Mouse (Mus musculus): Measurements from ENCODE around the gene Zfp790. TPM values are rescaled to one million over a fixed set of nuclear protein-coding genes. Genes with fewer than 3 reads are reported as not detected.
A peak's percentile ranks its signal among the peaks of the same experiment; 100 is the strongest.
"Not testable (repeated sequence)": the region's sequence is repeated elsewhere in the genome, so short reads cannot be mapped to it uniquely, and the experiment has no call there.

Gene Zfp790
- total RNA-seq, 4 experiments from 2014 or later: 20.5 to 23.8 (median 21.1) TPM

- no peak for DNase-seq (ENCODE audit: low spot score in 2 of 2)
Measured at GRCm38 (mm10) chr7:29842105-29842504, 26.2 kb downstream of the Zfp790 start.

GRCm38 (mm10) chr7:29844616-29845015 is 28.7 kb downstream of the Zfp790 start:
- no peak for DNase-seq (ENCODE audit: low spot score in 2 of 2)

- DNase-seq (ENCODE audit: low spot score in 2 of 2): no peak
Measured at GRCm38 (mm10) chr7:29852831-29853218, 36.9 kb downstream of the Zfp790 start.

- peak; percentile 74 to 86 for DNase-seq (ENCODE audit: low spot score in 2 of 2)
Measured at GRCm38 (mm10) chr7:29853219-29853842, 37.4 kb downstream of the Zfp790 start, which contains the start of gene Zfp940. Gene Zfp940 (minus strand): TSS chr7:29853669.

GRCm38 (mm10) chr7:29859532-29860517 is 43.9 kb downstream of the Zfp790 start, which contains the start of gene Zfp420:
Gene Zfp420 (plus strand): TSS chr7:29859979.
- peak; percentile 72 to 89 for DNase-seq (ENCODE audit: low spot score in 2 of 2)

GRCm38 (mm10) chr7:29861660-29862059 is 45.7 kb downstream of the Zfp790 start:
- no peak for DNase-seq (ENCODE audit: low spot score in 2 of 2)

GRCm38 (mm10) chr7:29874256-29874655 is 58.3 kb downstream of the Zfp790 start:
- DNase-seq (ENCODE audit: low spot score in 2 of 2): no peak

- not testable (repeated sequence) for DNase-seq (ENCODE audit: low spot score in 2 of 2)
Measured at GRCm38 (mm10) chr7:29877561-29877960, 61.6 kb downstream of the Zfp790 start.

- no peak for DNase-seq (ENCODE audit: low spot score in 2 of 2)
Measured at GRCm38 (mm10) chr7:29880056-29880455, 64.1 kb downstream of the Zfp790 start.

Small RNA genes lying within 50 kb of the gene (microRNA-seq; reads per million reads assigned to microRNA genes)
- gene Mir1964: 1.8 to 1.9 reads per million in 2 experiments

Other genes starting within 250 kb of the Zfp790 start
- under 1 TPM in 1 of 4 experiments, not detected in 3; 0.16 TPM for gene Catsperg2, start 89.1 kb upstream of the Zfp790 start, total RNA-seq (2022)
- 10 to 100 TPM; 16.7 to 18.4 (median 17.4) TPM for gene Zfp84, start 47.6 kb upstream of the Zfp790 start, total RNA-seq (2022)
- 10 to 100 TPM; 10.2 to 11.5 (median 11.0) TPM for gene Zfp30, start 32.1 kb upstream of the Zfp790 start, total RNA-seq (2022)
- gene Zfp940, start 37.6 kb downstream of the Zfp790 start, total RNA-seq (2022): 10 to 100 TPM; 14.3 to 21.6 (median 18.6) TPM
- gene Zfp420, start 43.9 kb downstream of the Zfp790 start, total RNA-seq (2022): 10 to 100 TPM; 13.7 to 16.2 (median 14.9) TPM
- 10 to 100 TPM; 17.5 to 22.5 (median 18.0) TPM for gene Zfp27, start 90.5 kb downstream of the Zfp790 start, total RNA-seq (2022)
- gene Zfp383, start 92.1 kb downstream of the Zfp790 start, total RNA-seq (2022): 1 to 10 TPM; 8.0 to 9.5 (median 8.8) TPM
- 10 to 100 TPM; 16.6 to 17.9 (median 17.6) TPM for gene Zfp74, start 138.0 kb downstream of the Zfp790 start, total RNA-seq (2022)
- gene Zfp568, start 167.8 kb downstream of the Zfp790 start, total RNA-seq (2022): 1 to 10 TPM; 4.0 to 6.8 (median 4.9) TPM
- gene Zfp14, start 235.3 kb downstream of the Zfp790 start, total RNA-seq (2022): 10 to 100 TPM in 2 of 4 experiments, 1 to 10 TPM in 2; 7.5 to 10.8 (median 9.9) TPM

Data from left cerebral cortex, adult 8-10 months (tissue).